Mouse (Mus musculus) cortical plate, adult 2 months (tissue): ENCODE results near the gene Papola.

ENCODE experiments used
- CTCF ChIP-seq: fragments of 200-500 bp; IDR thresholded peaks from 2 replicates; pipeline ENCODE4 v1.5.1; 2011; ENCODE audit warnings: mild to moderate bottlenecking, control low read depth, low read length; ENCODE audit not compliant: insufficient read depth; ENCODE audit errors: extremely low read depth
- POLR2A ChIP-seq: fragments of 200-500 bp; IDR thresholded peaks from 2 replicates; pipeline ENCODE4 v1.6.1; 2011; ENCODE audit warnings: mild to moderate bottlenecking, low read length, control low read depth; ENCODE audit not compliant: insufficient read depth; ENCODE audit errors: extremely low read depth

- TF ChIP-seq POLR2A (no peak), CTCF (no peak)
These were observed 84.7 kb downstream of the Papola start for GRCm38 (mm10) chr12:105869242-105869641.
